Mouse (Mus musculus) G1E-ER4 (cell line): Measurements from ENCODE around the gene Gm10256. TPM values are rescaled to one million over a fixed set of nuclear protein-coding genes. Genes with fewer than 3 reads are reported as not detected.
"Not testable (repeated sequence)": the region's sequence is repeated elsewhere in the genome, so short reads cannot be mapped to it uniquely, and the experiment has no call there.

Experiments
- GATA1 ChIP-seq: IDR thresholded peaks from one replicate; pipeline ENCODE4 v1.8.0; 2012; ENCODE audit warnings: low read length, inconsistent platforms
- polyA plus RNA-seq: library from polyadenylated mRNA; stranded (reverse); fragments of >175 nt; gene quantifications from 2 replicates; pipeline ENCODE4 v1.2.3, GENCODE M21; 2012

The Gm10256 gene
- polyA plus RNA-seq, result not detected in 2 replicates

- TF ChIP-seq GATA1, result not testable (repeated sequence)
Observed at GRCm38 (mm10) chrY:2830380-2830779, at the start of gene Gm10256, which contains the start of gene Rbmy. Gm10256 (plus strand) TSS chrY:2830699. Rbmy (plus strand) TSS chrY:2830680.

- TF ChIP-seq GATA1, result not testable (repeated sequence)
Observed at GRCm38 (mm10) chrY:2796105-2796504, 34.4 kb upstream of the Gm10256 start, which contains the start of gene Gm4064. Gm4064 (minus strand) TSS chrY:2796205.

- TF ChIP-seq GATA1, result not testable (repeated sequence)
Observed at GRCm38 (mm10) chrY:2900689-2901088, 70.2 kb downstream of the Gm10256 start, which contains the start of gene Gm10352. Gm10352 (plus strand) TSS chrY:2900989.

Other genes with a start within 250 kb of the Gm10256 start
- not detected in 2 replicates for gene H2al2c, start 231.6 kb upstream of the Gm10256 start, polyA plus RNA-seq
- not detected in 2 replicates for gene Sry, start 167.0 kb upstream of the Gm10256 start, polyA plus RNA-seq
- not detected in 2 replicates for gene H2al2b, start 110.0 kb upstream of the Gm10256 start, polyA plus RNA-seq
- not detected in 2 replicates for gene Gm4064, start 34.5 kb upstream of the Gm10256 start, polyA plus RNA-seq
- gene Rbmy, start within 50 bp of the Gm10256 start, polyA plus RNA-seq, result not detected in 2 replicates
- not detected in 2 replicates for gene Gm10352, start 70.3 kb downstream of the Gm10256 start, polyA plus RNA-seq
- gene Gm29289, start 101.9 kb downstream of the Gm10256 start, polyA plus RNA-seq, result not detected in 2 replicates